Mouse (Mus musculus) thymus, adult 2 months (tissue): ENCODE results near the gene Eif3d. TPM values are rescaled to one million over a fixed set of nuclear protein-coding genes. Genes with fewer than 3 reads are reported as not detected.

Experiments
- DNase-seq: peaks from one replicate; pipeline ENCODE4 v3.0.0; 2021
- H3K27ac ChIP-seq: fragments of 200-500 bp; 2 replicates; pipeline ENCODE4 v1.5.1; 2012; ENCODE audit warnings: low read length, control low read depth; ENCODE audit not compliant: control insufficient read depth, insufficient read depth
- H3K27me3 ChIP-seq: fragments of 200-500 bp; 2 replicates; pipeline ENCODE4 v1.6.1; 2012; ENCODE audit warnings: mild to moderate bottlenecking, low read length, moderate library complexity, mixed read lengths; ENCODE audit not compliant: control insufficient read depth, insufficient read depth
- H3K36me3 ChIP-seq: fragments of 200-500 bp; 2 replicates; pipeline ENCODE4 v1.6.1; 2012; ENCODE audit warnings: mild to moderate bottlenecking, low read length, moderate library complexity; ENCODE audit not compliant: control insufficient read depth, insufficient read depth
- H3K4me1 ChIP-seq: fragments of 200-500 bp; replicated peaks from 2 replicates; pipeline ENCODE4 v1.6.1; 2012; ENCODE audit warnings: low read length; ENCODE audit not compliant: control insufficient read depth, insufficient read depth
- H3K4me3 ChIP-seq: fragments of 200-500 bp; 2 replicates; pipeline ENCODE4 v1.5.1; 2012; ENCODE audit warnings: mild to moderate bottlenecking, low read length, control low read depth, moderate library complexity; ENCODE audit not compliant: control insufficient read depth, insufficient read depth
- CTCF ChIP-seq: fragments of 200-500 bp; IDR thresholded peaks from 2 replicates; pipeline ENCODE4 v1.5.1; 2012; ENCODE audit warnings: mild to moderate bottlenecking, control low read depth, low read length, moderate library complexity, borderline replicate concordance; ENCODE audit not compliant: control insufficient read depth, poor library complexity, insufficient read depth; ENCODE audit errors: extremely low read depth
- POLR2A ChIP-seq: fragments of 200-500 bp; IDR thresholded peaks from 2 replicates; pipeline ENCODE4 v1.6.1; 2012; ENCODE audit warnings: mild to moderate bottlenecking, low read length, control low read depth, moderate library complexity; ENCODE audit not compliant: control insufficient read depth, poor library complexity, insufficient read depth; ENCODE audit errors: extremely low read depth
- WGBS: fragments of 180-500 bp; shearing (Covaris S2); methylation state at CpG from one replicate; pipeline ENCODE4 v1.1.7; 2018; 5-methylcytosine and 5-hydroxymethylcytosine counted together
- polyA plus RNA-seq: library from polyadenylated mRNA; depleted of rRNA; stranded (reverse); fragments of >200 nt; gene quantifications from 2 replicates; pipeline ENCODE4 v1.2.3, GENCODE M21; 2012

Gene Eif3d
- polyA plus RNA-seq, 1 experiment = 198 TPM

DNA sequence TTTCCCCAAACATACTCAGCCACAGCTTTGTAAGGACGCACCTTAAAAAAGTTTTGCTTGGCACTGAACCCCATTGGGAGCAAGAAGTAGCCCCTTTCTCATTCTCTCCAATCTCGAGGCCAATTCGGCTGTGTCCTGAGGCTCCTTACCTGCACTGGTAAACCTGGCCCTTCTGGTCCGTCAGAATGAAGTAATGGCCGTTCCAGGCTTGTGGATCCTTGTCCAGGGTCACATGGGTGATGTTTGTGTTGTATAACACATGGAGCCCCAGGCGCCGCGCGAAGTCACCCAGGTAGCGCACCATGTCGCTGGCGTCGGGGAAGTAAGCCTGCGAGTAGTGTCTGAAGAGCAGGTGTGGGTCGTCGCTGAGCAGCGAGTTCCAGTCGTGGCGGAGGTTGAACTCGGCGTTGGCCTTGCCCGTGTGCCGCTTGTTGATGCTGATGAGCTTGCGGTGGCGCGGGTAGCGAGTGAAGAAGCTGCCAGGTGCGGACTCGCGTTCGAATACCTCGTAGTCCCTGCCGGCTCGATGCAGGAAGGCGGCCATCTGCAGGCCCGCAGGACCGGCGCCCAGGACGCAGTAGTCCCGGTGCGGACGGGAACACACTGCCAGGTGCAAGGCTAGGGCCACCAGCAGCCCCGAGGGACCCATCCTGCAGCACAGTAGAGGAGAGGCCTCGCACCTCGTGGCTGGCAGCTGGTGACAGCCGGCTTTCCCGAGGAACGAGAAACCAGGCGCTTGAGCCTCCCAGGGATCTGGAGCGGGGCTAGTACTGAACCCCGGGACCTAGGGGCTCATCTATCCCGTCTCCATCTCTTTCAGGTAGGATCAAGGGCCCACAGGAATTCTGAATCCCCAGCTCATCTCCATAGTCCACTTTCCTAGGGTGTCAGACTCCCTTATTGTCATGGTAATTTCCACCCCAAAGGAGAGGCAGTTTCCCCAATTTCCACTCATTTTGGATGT is 14.9 kb downstream of the Eif3d start:
- TF ChIP-seq CTCF (no peak), POLR2A (no peak)
- DNase-seq = peak; percentile 14

DNA sequence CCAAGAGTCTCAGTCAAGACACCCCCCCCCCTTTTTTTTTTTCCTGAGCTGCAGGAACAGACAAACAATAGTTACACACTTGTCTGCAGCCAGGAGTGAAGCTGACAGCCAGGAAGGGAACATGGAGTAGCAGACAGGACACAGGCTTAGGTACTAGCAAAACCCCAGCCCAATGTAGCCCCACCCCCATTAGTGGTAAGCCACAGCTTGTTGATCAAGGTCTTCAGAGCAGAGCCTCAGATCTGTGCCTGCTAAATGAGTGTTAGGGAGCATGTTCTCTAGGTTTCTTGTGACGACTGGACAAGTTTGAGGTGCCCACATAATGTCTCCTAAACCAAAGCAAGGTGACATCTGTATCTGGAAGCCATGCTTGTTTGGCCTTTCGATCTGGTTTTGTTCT is 16.3 kb downstream of the Eif3d start:
- TF ChIP-seq CTCF (no peak), POLR2A (no peak)
- DNase-seq = no peak
- 45% methylated on average over 2 of the region's 2 CpGs for WGBS
- no peak overlapping the region for H3K4me3 ChIP-seq
- H3K27me3 ChIP-seq = no peaks in the 10 kb centered on the region
- H3K27ac ChIP-seq = no peak overlapping the region
- peaks cover 8% of the 10 kb centered on the region for H3K36me3 ChIP-seq
- peaks cover 10% of the 10 kb centered on the region; the same call in 1 of the 2 replicates for H3K4me1 ChIP-seq

More for the DNA sequence above, 14.9 kb downstream of the Eif3d start:
- 28% methylated on average over 52 of the region's 52 CpGs for WGBS
- Histone ChIP-seq H3K27ac (no peak overlapping the region), H3K27me3 (no peaks in the 10 kb centered on the region), H3K4me3 (peak overlapping the region; percentile 45), H3K4me1 (peaks cover 10% of the 10 kb centered on the region; the same call in 1 of the 2 replicates), H3K36me3 (peaks cover 21% of the 10 kb centered on the region)

DNA sequence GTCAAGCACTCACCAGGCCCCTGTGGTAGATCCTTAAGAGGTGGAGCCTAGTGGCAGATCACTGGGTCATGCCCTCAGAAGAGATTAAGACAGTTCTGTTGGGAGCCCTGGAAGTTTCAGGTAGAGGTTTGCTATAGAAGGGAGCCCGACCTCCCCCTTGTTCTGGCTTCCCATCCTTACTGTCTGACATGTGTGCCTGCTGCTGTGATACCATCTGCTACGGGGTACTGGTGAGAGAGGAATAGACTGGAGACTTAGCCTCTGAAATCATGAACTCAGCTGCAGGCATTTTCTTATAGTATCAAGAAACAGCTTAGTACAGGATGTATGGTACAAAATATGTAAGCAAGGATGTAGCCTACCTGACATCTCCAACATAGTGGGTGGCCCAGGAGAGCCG is 17.7 kb downstream of the Eif3d start:
- Histone ChIP-seq H3K27me3 (no peaks in the 10 kb centered on the region), H3K27ac (no peak overlapping the region), H3K4me1 (peaks cover 10% of the 10 kb centered on the region; the same call in 1 of the 2 replicates), H3K4me3 (no peak overlapping the region), H3K36me3 (no peaks in the 10 kb centered on the region)
- 93% methylated on average over 3 of the region's 3 CpGs for WGBS
- no peak for DNase-seq
- no peak for TF ChIP-seq POLR2A
- no peak for TF ChIP-seq CTCF

DNA sequence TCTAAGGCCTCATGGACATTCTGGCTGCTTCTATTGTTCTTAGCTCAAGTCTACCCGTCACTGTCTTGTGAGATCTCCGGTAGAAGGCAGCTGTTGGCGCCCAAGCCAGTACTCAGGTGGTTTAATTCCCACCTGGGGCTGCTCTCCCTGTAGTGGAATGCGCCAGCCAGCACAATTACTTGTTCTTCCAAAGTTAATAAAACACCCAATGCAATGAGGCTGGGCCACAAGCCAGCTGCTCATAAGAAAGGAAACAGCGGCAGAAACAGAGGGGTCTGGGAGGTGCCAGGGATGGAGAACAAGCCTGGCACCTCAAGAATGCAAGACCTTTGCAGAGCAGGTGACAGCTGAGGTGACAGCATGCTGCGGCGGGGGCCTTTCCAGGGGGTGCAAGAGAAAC is 21.6 kb downstream of the Eif3d start:
- Histone ChIP-seq H3K4me3 (no peak overlapping the region), H3K27ac (no peak overlapping the region), H3K27me3 (no peaks in the 10 kb centered on the region), H3K4me1 (no peaks in the 10 kb centered on the region), H3K36me3 (no peaks in the 10 kb centered on the region)
- WGBS = 70% methylated on average over 7 of the region's 7 CpGs
- no peak for TF ChIP-seq POLR2A
- TF ChIP-seq CTCF = no peak
- no peak for DNase-seq

DNA sequence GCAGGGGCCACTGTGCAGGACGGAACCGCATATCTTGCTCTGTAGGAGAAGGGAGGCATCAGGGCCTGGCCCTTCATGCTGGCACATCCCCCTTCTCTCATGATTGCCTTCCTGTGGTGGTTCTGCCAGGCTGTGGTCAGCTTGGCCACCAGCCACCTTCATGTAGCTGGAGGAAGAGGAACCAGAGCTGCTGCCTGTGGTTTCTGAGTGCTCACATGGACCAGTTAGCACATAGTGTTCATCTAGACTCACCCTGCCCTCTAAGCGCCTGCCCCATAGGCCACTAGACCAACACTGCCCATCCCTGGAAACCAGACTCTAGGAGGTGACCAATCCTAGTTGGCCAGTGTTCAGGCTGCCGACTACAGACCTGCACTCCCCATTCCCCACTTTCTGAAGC is 24.9 kb downstream of the Eif3d start:
- Histone ChIP-seq H3K27me3 (no peaks in the 10 kb centered on the region), H3K4me1 (no peaks in the 10 kb centered on the region), H3K27ac (no peak overlapping the region), H3K4me3 (no peak overlapping the region), H3K36me3 (no peaks in the 10 kb centered on the region)
- no peak for TF ChIP-seq CTCF
- no peak for TF ChIP-seq POLR2A
- WGBS = 52% methylated on average over 4 of the region's 4 CpGs
- DNase-seq = no peak

DNA sequence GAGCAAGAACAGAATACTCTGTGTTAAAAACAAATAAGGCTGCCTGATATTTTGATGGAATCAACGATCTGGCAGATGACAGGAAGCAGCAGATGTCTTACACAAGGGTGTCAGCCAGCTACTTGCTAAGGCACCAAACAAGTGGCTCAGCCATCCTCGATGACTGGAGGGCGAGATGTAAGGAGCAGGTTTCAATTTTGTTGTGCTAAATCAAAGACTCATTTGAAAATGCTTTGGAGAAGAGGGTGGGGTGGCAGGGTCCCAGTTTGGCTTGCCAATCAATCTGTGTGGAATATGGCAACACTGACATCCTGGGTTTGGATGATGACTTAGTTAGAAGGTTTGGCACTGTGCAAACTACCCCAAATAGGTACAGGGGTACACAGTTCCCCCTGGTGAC is 29.1 kb downstream of the Eif3d start:
- Histone ChIP-seq H3K27me3 (no peaks in the 10 kb centered on the region), H3K27ac (no peak overlapping the region), H3K4me1 (no peaks in the 10 kb centered on the region), H3K36me3 (no peaks in the 10 kb centered on the region), H3K4me3 (no peak overlapping the region)
- 79% methylated on average over 3 of the region's 3 CpGs for WGBS
- DNase-seq = no peak
- no peak for TF ChIP-seq CTCF
- no peak for TF ChIP-seq POLR2A

DNA sequence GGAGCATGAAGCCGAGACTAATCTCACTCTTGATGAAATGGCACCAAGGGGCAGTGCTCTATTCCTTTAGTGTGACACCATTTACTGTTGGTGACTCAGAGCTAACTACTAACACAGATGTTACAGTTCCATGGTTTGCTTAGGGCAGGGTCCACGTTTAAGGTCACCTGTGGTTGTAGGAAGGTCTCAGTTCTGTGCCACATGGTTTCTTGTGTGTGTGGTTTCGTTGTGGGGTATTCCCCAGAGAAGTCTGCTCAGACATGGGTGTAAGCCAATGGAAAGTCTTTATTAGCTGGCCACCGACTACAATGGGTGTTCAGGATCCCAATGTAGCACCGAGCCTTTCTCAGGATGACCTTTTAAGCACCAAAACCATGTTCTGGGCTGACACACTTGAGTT is 32.1 kb downstream of the Eif3d start:
- Histone ChIP-seq H3K27ac (no peak overlapping the region), H3K27me3 (no peaks in the 10 kb centered on the region), H3K36me3 (no peaks in the 10 kb centered on the region), H3K4me3 (no peak overlapping the region), H3K4me1 (peaks cover 5% of the 10 kb centered on the region)
- DNase-seq = no peak
- no peak for TF ChIP-seq POLR2A
- TF ChIP-seq CTCF = no peak
- 71% methylated on average over 5 of the region's 5 CpGs for WGBS
